Mouse (Mus musculus) small intestine, adult 2 months (tissue): Measurements from ENCODE around the gene Hnf1a.

Source experiments
- CTCF ChIP-seq: fragments of 200-500 bp; IDR thresholded peaks from 2 replicates; pipeline ENCODE4 v1.5.1; 2012; ENCODE audit warnings: low read depth, mild to moderate bottlenecking, control low read depth, inconsistent platforms, low read length, moderate library complexity, mixed read lengths; ENCODE audit not compliant: insufficient replicate concordance, insufficient read length; ENCODE audit errors: extremely low read depth
- POLR2A ChIP-seq: fragments of 200-500 bp; IDR thresholded peaks from 2 replicates; pipeline ENCODE4 v1.6.1; 2012; ENCODE audit warnings: low read depth, mild to moderate bottlenecking, control low read depth, inconsistent platforms, low read length, moderate library complexity

DNA sequence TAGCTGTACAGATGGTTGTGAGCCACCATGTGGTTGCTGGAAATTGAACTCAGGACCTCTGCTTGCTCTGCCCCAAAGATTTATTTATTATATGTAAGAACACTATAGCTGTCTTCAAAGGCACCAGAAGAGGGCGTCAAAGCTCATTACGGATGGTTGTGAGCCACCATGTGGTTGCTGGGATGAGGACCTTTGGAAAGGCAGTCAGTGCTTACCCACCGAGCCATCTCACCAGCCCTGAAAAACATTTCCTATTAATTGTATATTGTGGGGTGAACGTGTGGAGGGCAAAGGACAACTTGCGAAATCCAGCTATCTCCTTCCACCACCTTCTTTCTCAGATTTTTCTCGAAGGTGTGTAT is 8.0 kb upstream of the Hnf1a start:
- TF ChIP-seq CTCF (no peak), POLR2A (no peak)
